Mouse (Mus musculus) brain, embryonic 14.5 days (tissue): Measurements from ENCODE around the gene Rbbp6.

ENCODE experiments used
- CTCF ChIP-seq: fragments of 200-500 bp; IDR thresholded peaks from 2 replicates; pipeline ENCODE4 v1.5.1; 2012; ENCODE audit warnings: inconsistent platforms, mild to moderate bottlenecking, moderate library complexity, borderline replicate concordance; ENCODE audit not compliant: insufficient read depth, insufficient read length; ENCODE audit errors: extremely low read depth
- POLR2A ChIP-seq: fragments of 200-500 bp; IDR thresholded peaks from 2 replicates; pipeline ENCODE4 v1.6.1; 2012; ENCODE audit warnings: mild to moderate bottlenecking, inconsistent platforms, borderline replicate concordance; ENCODE audit not compliant: poor library complexity, insufficient read depth, insufficient read length, severe bottlenecking; ENCODE audit errors: extremely low read depth

DNA sequence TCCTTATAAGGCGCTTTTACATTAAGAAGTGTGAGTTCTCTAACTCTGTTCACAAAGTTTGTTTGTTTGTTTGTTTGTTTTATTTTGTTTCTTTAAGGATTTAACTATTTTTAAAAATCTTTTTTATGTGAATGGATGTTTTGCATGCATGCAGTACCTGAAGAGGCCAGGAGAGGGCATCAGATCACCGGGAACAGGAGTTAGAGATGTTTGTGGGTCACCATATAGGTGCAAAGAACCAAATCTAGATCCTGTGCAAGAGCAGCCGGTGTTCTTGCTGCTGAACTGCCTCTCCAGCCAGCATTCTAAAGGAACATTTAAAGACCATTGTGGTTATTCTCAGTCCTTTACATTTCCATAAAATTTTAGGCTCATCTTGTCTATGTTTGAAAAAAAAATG lies 52.1 kb downstream of the Rbbp6 start:
- TF ChIP-seq POLR2A (no peak), CTCF (peak; percentile 70; the same call in 1 of the 2 replicates)
